Mouse (Mus musculus): ENCODE results near the gene Magohb. TPM values are rescaled to one million over a fixed set of nuclear protein-coding genes. Genes with fewer than 3 reads are reported as not detected.
"Not testable (repeated sequence)": the region's sequence is repeated elsewhere in the genome, so short reads cannot be mapped to it uniquely, and the experiment has no call there.

The Magohb gene
- polyA plus RNA-seq, 1 experiment from 2014 or later, result 65.2 TPM

DNA sequence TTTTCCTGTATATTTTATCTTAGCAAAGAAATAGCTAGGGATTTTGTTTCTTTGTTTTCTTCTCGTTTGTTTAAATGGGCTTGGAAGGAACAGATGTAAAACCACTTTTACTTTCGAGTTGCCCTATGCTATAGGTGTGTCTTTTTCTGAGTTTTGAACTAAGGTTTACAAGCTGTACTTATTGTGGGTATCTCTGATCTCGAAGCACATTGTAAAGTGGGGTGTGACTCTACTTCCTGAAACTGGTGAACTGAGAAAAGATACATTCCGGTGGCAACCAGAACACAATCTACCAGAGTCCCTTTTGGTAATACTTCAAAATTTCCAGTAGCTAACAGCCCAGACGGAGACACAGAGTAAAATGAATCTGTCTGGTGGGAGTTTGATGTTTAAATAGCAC is 872 bp upstream of the Magohb start:
- H3K9ac ChIP-seq, result no peak overlapping the region
- ATAC-seq (ENCODE audit: insufficient number of reproducible peaks, insufficient read depth, low FRiP score, low TSS enrichment), result no peak
- H3K27ac ChIP-seq, result no peak overlapping the region
- no peak overlapping the region for H3K4me3 ChIP-seq
- H3K9me3 ChIP-seq, result no peaks in the 10 kb centered on the region
- H3K27me3 ChIP-seq, result no peaks in the 10 kb centered on the region
- no peaks in the 10 kb centered on the region for H3K36me3 ChIP-seq
- H3K4me1 ChIP-seq, result peaks cover 5% of the 10 kb centered on the region; the same call in 1 of the 2 replicates
- WGBS, result 90% methylated on average over 5 of the region's 5 CpGs
- no peak overlapping the region for H3K4me2 ChIP-seq (replicated peaks)

GRCm38 (mm10) chr6:131292276-131292990 is 611 bp downstream of the Magohb start:
- peak overlapping the region; percentile 65 for H3K9ac ChIP-seq
- H3K4me1 ChIP-seq, result peaks cover 5% of the 10 kb centered on the region; the same call in 1 of the 2 replicates
- ATAC-seq (ENCODE audit: insufficient number of reproducible peaks, insufficient read depth, low FRiP score, low TSS enrichment), result no peak
- H3K9me3 ChIP-seq, result no peaks in the 10 kb centered on the region
- H3K27me3 ChIP-seq, result no peaks in the 10 kb centered on the region
- H3K4me3 ChIP-seq, result peak overlapping the region; percentile 66
- H3K36me3 ChIP-seq, result no peaks in the 10 kb centered on the region
- peak overlapping the region; percentile 57 for H3K4me2 ChIP-seq (replicated peaks)
- WGBS, result 20% methylated on average over 10 of the region's 10 CpGs
- H3K27ac ChIP-seq, result no peak overlapping the region

DNA sequence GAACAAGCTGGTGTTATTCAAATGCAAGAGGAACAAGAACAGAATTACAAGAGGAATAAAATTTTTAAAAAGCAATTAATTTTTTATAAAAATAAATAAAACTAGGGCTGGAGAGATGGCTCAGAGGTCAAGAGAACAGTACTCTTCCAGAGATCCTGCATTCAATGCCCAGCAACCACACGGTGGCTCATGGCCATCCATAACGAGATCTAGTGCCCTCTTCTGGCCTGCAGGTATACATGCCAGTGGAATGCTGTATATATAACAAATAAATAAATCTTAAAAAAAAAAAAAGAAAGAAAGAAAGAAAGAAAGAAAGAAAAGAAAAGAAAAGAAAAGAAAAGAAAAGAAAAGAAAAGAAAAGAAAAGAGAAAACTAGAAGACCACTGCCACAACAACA is 2.6 kb downstream of the Magohb start:
- H3K9ac ChIP-seq, result no peak overlapping the region
- no peak overlapping the region for H3K27ac ChIP-seq
- H3K36me3 ChIP-seq, result peaks cover 7% of the 10 kb centered on the region; the same call in 1 of the 2 replicates
- H3K27me3 ChIP-seq, result no peaks in the 10 kb centered on the region
- no peak overlapping the region for H3K4me2 ChIP-seq (replicated peaks)
- H3K9me3 ChIP-seq, result no peaks in the 10 kb centered on the region
- WGBS, result 22% methylated on average over 2 of the region's 2 CpGs
- no peak overlapping the region for H3K4me3 ChIP-seq
- H3K4me1 ChIP-seq, result peaks cover 5% of the 10 kb centered on the region; the same call in 1 of the 2 replicates
- ATAC-seq (ENCODE audit: insufficient number of reproducible peaks, insufficient read depth, low FRiP score, low TSS enrichment), result no peak

GRCm38 (mm10) chr6:131278160-131278559 is 14.9 kb downstream of the Magohb start:
- not testable (repeated sequence) for H3K27me3 ChIP-seq; H3K4me2 ChIP-seq (replicated peaks); H3K36me3 ChIP-seq; H3K9me3 ChIP-seq; H3K4me1 ChIP-seq; ATAC-seq (ENCODE audit: insufficient number of reproducible peaks, insufficient read depth, low FRiP score, low TSS enrichment); H3K27ac ChIP-seq; H3K4me3 ChIP-seq; H3K9ac ChIP-seq
- 94% methylated on average over 2 of the region's 2 CpGs for WGBS

- Histone ChIP-seq H3K4me1 (no peaks in the 10 kb centered on the region), H3K9me3 (no peaks in the 10 kb centered on the region), H3K9ac (no peak overlapping the region), H3K4me2 (replicated peaks) (no peak overlapping the region), H3K4me3 (no peak overlapping the region), H3K27ac (no peak overlapping the region), H3K27me3 (no peaks in the 10 kb centered on the region), H3K36me3 (no peaks in the 10 kb centered on the region)
- ATAC-seq (ENCODE audit: insufficient number of reproducible peaks, insufficient read depth, low FRiP score, low TSS enrichment), result no peak
- WGBS, result 90% methylated on average over 4 of the region's 4 CpGs
These were observed 16.4 kb downstream of the Magohb start for GRCm38 (mm10) chr6:131276659-131277058.

GRCm38 (mm10) chr6:131272311-131272710 is 20.7 kb downstream of the Magohb start:
- Histone ChIP-seq H3K4me2 (replicated peaks) (no peak overlapping the region), H3K27ac (no peak overlapping the region), H3K4me1 (no peaks in the 10 kb centered on the region), H3K27me3 (no peaks in the 10 kb centered on the region), H3K36me3 (no peaks in the 10 kb centered on the region), H3K9ac (no peak overlapping the region), H3K4me3 (no peak overlapping the region), H3K9me3 (no peaks in the 10 kb centered on the region)
- no peak for ATAC-seq (ENCODE audit: insufficient number of reproducible peaks, insufficient read depth, low FRiP score, low TSS enrichment)
- 89% methylated on average over 1 of the region's 1 CpGs for whole genome bisulfite sequencing

DNA sequence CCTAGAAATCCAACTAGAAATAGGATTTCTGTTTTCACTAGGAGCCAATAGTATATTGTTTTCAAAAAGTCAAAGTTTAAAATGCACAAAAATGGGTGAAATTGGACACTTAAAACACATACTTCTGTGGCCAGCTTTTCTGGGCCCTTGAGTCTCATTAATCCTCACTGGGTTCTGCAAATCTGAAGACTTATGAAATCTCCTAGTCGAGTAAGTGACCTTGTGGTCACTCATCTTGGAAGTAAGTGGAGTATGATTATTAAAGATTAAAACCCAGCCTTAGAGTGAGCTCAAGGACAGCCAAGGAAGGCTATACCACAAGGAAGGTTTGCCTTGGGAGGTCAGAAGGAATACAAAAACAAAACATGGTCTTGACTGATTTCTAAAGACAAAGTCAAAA is 22.7 kb downstream of the Magohb start:
- ATAC-seq (ENCODE audit: insufficient number of reproducible peaks, insufficient read depth, low FRiP score, low TSS enrichment), result no peak
- Histone ChIP-seq H3K4me3 (no peak overlapping the region), H3K27ac (no peak overlapping the region), H3K36me3 (no peaks in the 10 kb centered on the region), H3K9ac (no peak overlapping the region), H3K9me3 (no peaks in the 10 kb centered on the region), H3K4me1 (no peaks in the 10 kb centered on the region), H3K4me2 (replicated peaks) (no peak overlapping the region), H3K27me3 (no peaks in the 10 kb centered on the region)
- 54% methylated on average over 1 of the region's 1 CpGs for WGBS

- Histone ChIP-seq H3K9ac (no peak overlapping the region), H3K9me3 (no peaks in the 10 kb centered on the region), H3K4me2 (replicated peaks) (no peak overlapping the region), H3K36me3 (no peaks in the 10 kb centered on the region), H3K4me3 (no peak overlapping the region), H3K27ac (no peak overlapping the region), H3K27me3 (no peaks in the 10 kb centered on the region), H3K4me1 (no peaks in the 10 kb centered on the region)
- WGBS, result 84% methylated on average over 2 of the region's 2 CpGs
- ATAC-seq (ENCODE audit: insufficient number of reproducible peaks, insufficient read depth, low FRiP score, low TSS enrichment), result no peak
These were observed 23.4 kb downstream of the Magohb start for GRCm38 (mm10) chr6:131269599-131269998.

GRCm38 (mm10) chr6:131264175-131264574 is 28.9 kb downstream of the Magohb start:
- WGBS, result 92% methylated on average over 5 of the region's 5 CpGs
- H3K9ac ChIP-seq, result no peak overlapping the region
- H3K27me3 ChIP-seq, result no peaks in the 10 kb centered on the region
- H3K4me1 ChIP-seq, result no peaks in the 10 kb centered on the region
- no peak overlapping the region for H3K4me2 ChIP-seq (replicated peaks)
- H3K4me3 ChIP-seq, result no peak overlapping the region
- H3K36me3 ChIP-seq, result no peaks in the 10 kb centered on the region
- ATAC-seq (ENCODE audit: insufficient number of reproducible peaks, insufficient read depth, low FRiP score, low TSS enrichment), result no peak
- H3K9me3 ChIP-seq, result no peaks in the 10 kb centered on the region
- H3K27ac ChIP-seq, result no peak overlapping the region

DNA sequence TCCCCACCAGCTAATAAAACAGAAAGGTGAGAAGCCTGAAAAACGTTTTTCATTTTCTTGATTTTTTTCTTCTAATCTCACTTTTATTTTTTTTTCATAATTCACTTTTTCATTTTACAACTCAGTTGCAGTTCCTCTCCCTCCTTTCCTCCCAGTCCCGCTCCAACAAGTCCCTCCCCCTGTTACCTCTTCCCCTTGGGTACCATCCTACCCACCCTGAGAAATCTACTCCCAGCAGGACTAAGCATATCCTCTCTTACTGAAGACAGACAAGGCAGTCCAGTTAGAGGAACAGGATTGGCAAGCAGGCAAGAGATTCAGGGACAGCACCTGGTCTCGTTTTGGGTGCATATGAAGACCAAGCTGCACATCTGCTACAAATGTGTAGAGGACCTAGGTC is 30.3 kb downstream of the Magohb start:
- no peaks in the 10 kb centered on the region for H3K27me3 ChIP-seq
- no peaks in the 10 kb centered on the region for H3K4me1 ChIP-seq
- no peak overlapping the region for H3K4me2 ChIP-seq (replicated peaks)
- 56% methylated on average over 3 of the region's 3 CpGs for WGBS
- no peaks in the 10 kb centered on the region for H3K9me3 ChIP-seq
- no peak overlapping the region for H3K27ac ChIP-seq
- H3K9ac ChIP-seq, result no peak overlapping the region
- no peak overlapping the region for H3K4me3 ChIP-seq
- no peaks in the 10 kb centered on the region for H3K36me3 ChIP-seq
- no peak for ATAC-seq (ENCODE audit: insufficient number of reproducible peaks, insufficient read depth, low FRiP score, low TSS enrichment)

GRCm38 (mm10) chr6:131262009-131262408 is 31.0 kb downstream of the Magohb start:
- Histone ChIP-seq H3K27ac (no peak overlapping the region), H3K4me2 (replicated peaks) (no peak overlapping the region), H3K9ac (no peak overlapping the region), H3K36me3 (no peaks in the 10 kb centered on the region), H3K4me1 (no peaks in the 10 kb centered on the region), H3K9me3 (no peaks in the 10 kb centered on the region), H3K4me3 (no peak overlapping the region), H3K27me3 (no peaks in the 10 kb centered on the region)
- no peak for ATAC-seq (ENCODE audit: insufficient number of reproducible peaks, insufficient read depth, low FRiP score, low TSS enrichment)
- WGBS, result 82% methylated on average over 3 of the region's 3 CpGs

- no peak within 1 kb of the TSS for H3K4me3 ChIP-seq
- no peak within 1 kb of the TSS for H3K27ac ChIP-seq
- H3K4me2 ChIP-seq (replicated peaks), result no peak within 1 kb of the TSS
- H3K9ac ChIP-seq, result no peak within 1 kb of the TSS
- no peaks in the 10 kb centered on the region for H3K9me3 ChIP-seq
- no peaks in the 10 kb centered on the region for H3K27me3 ChIP-seq
- 89% methylated on average over 2 of the region's 2 CpGs for WGBS
- ATAC-seq (ENCODE audit: insufficient number of reproducible peaks, insufficient read depth, low FRiP score, low TSS enrichment), result no peak
- no peaks in the 10 kb centered on the region for H3K4me1 ChIP-seq
- H3K36me3 ChIP-seq, result no peaks in the 10 kb centered on the region
These were observed 45.8 kb downstream of the Magohb start, which contains the start of gene Klra2 for GRCm38 (mm10) chr6:131247206-131247605. Gene Klra2, minus strand, starts transcription at chr6:131247362.

Measured in embryonic facial prominence, embryonic 12.5 days (tissue).